Mouse (Mus musculus) midbrain, embryonic 15.5 days (tissue): ENCODE measurements around the gene D930048N14Rik. TPM values are rescaled to one million over a fixed set of nuclear protein-coding genes. Genes with fewer than 3 reads are reported as not detected.
"Not testable (repeated sequence)": the region's sequence is repeated elsewhere in the genome, so short reads cannot be mapped to it uniquely, and the experiment has no call there.

Source experiments
- ATAC-seq: fragments of 200-750 bp; cut with Nextera tagmentation; replicated peaks from 2 replicates; pipeline ENCODE4 v1.8.0; 2017; ENCODE audit warnings: moderate TSS enrichment
- H3K27ac ChIP-seq: fragments of 300-500 bp; sonication (generic); 2 replicates; pipeline ENCODE4 v1.5.1; 2015; ENCODE audit warnings: mild to moderate bottlenecking, inconsistent platforms
- H3K27me3 ChIP-seq: fragments of 300-500 bp; sonication (generic); replicated peaks from 2 replicates; pipeline ENCODE4 v1.6.1; 2015; ENCODE audit warnings: inconsistent platforms
- H3K36me3 ChIP-seq: fragments of 300-500 bp; sonication (generic); replicated peaks from 2 replicates; pipeline ENCODE4 v1.6.1; 2015; ENCODE audit warnings: inconsistent platforms
- H3K4me1 ChIP-seq: fragments of 300-500 bp; sonication (generic); 2 replicates; pipeline ENCODE4 v1.6.1; 2015; ENCODE audit warnings: inconsistent platforms
- H3K4me2 ChIP-seq: fragments of 300-500 bp; sonication (generic); 2 replicates; pipeline ENCODE4 v1.6.1; 2015; ENCODE audit warnings: inconsistent platforms, mild to moderate bottlenecking, moderate library complexity
- H3K4me3 ChIP-seq: fragments of 300-500 bp; sonication (generic); 2 replicates; pipeline ENCODE4 v1.5.1; 2015; ENCODE audit warnings: mild to moderate bottlenecking, inconsistent platforms
- H3K9ac ChIP-seq: fragments of 300-500 bp; sonication (generic); 2 replicates; pipeline ENCODE4 v1.6.1; 2015; ENCODE audit warnings: mild to moderate bottlenecking, inconsistent platforms
- H3K9me3 ChIP-seq: fragments of 300-500 bp; sonication (generic); 2 replicates; pipeline ENCODE4 v1.6.1; 2016; ENCODE audit warnings: inconsistent platforms
- WGBS: fragments of 180-500 bp; shearing (Covaris S2); methylation state at CpG from one replicate; pipeline ENCODE4 v1.1.7; 2015; ENCODE audit warnings: mixed read lengths; 5-methylcytosine and 5-hydroxymethylcytosine counted together
- polyA plus RNA-seq: library from polyadenylated mRNA; unstranded; fragments of >200 nt; fragmentation: Nextera tagmentation; extraction: Ambion mirVana; gene quantifications from 2 replicates; pipeline ENCODE4 v1.2.1, GENCODE M21; 2015

D930048N14Rik gene
- 0.91 and 0.94 TPM in 2 replicates for polyA plus RNA-seq

DNA sequence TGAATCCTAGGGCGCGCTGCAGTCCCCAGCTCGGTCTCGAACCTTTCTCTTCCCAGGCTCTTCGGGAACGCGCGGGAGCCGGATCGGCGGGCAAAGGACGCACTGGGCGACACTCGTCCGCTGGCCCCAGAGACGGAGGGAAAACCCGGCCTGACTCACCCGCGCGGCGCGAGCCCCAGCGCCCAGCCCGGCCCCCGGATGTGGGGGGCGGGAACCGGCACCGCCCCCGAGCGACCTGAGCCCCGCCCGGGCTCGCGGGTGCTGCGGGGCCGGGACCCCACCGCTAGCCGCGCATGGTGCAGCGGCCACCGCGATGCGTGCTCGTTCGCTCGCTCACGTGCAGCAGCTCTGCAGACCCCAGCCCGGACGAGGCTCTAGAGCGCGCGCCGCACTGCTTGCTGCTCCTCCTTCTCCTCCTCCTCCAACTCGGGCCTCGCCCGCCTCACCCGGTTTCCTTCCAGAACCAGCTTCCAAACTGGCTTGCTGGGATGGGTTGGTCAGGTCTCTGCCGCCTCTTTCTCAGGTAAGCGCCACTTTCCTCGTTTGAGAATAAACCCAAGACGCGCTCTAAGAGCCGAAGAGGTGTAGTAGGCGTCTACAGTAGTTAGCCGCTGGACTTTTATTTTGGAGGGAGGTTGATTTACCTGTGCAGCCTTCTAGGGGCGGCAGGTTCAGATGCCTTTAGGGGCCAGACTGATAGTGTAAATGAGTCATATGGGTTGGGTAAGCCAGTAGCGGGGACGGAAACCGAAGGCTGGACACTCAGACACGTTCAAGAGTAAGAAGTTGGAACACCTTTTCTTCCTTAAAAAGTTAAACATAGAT is at the start of gene D930048N14Rik, which contains the start of gene N4bp3:
D930048N14Rik (plus strand) TSS at position 264 of the 825 bp plus-strand sequence.
N4bp3 (minus strand) TSS at position 152 of the 825 bp plus-strand sequence.
- H3K27ac ChIP-seq = 0 out of 2 replicates have a peak within 1 kb of the TSS, but pooled peaks have one; percentile 15
- peak within 1 kb of the TSS; percentile 64 for H3K9ac ChIP-seq
- H3K36me3 ChIP-seq = no peaks in the 10 kb centered on the region
- 1% methylated on average over 69 of the region's 70 CpGs for WGBS
- no peaks in the 10 kb centered on the region for H3K9me3 ChIP-seq
- peak; percentile 84 for ATAC-seq
- H3K4me3 ChIP-seq = peak within 1 kb of the TSS; percentile 76
- H3K4me1 ChIP-seq = peaks cover 26% of the 10 kb centered on the region
- peak within 1 kb of the TSS; percentile 97 for H3K4me2 ChIP-seq
- peaks cover 14% of the 10 kb centered on the region for H3K27me3 ChIP-seq

GRCm38 (mm10) chr11:51602253-51602652 is 48.5 kb upstream of the D930048N14Rik start:
- Histone ChIP-seq H3K9me3 (no peaks in the 10 kb centered on the region), H3K36me3 (peaks cover 70% of the 10 kb centered on the region), H3K27ac (no peak overlapping the region), H3K4me1 (peaks cover 33% of the 10 kb centered on the region), H3K4me3 (no peak overlapping the region), H3K9ac (no peak overlapping the region), H3K27me3 (no peaks in the 10 kb centered on the region), H3K4me2 (no peak overlapping the region)
- ATAC-seq = no peak
- WGBS = 88% methylated on average over 3 of the region's 3 CpGs

GRCm38 (mm10) chr11:51605602-51606446 is 44.9 kb upstream of the D930048N14Rik start:
- H3K9ac ChIP-seq = peak overlapping the region; percentile 99
- H3K36me3 ChIP-seq = peaks cover 35% of the 10 kb centered on the region
- H3K27me3 ChIP-seq = no peaks in the 10 kb centered on the region
- under 1% methylated on average over 78 of the region's 81 CpGs for WGBS
- peak; percentile 62 for ATAC-seq
- H3K4me3 ChIP-seq = peak overlapping the region; percentile 90
- H3K27ac ChIP-seq = peak overlapping the region; percentile 97
- H3K4me1 ChIP-seq = peaks cover 38% of the 10 kb centered on the region
- H3K9me3 ChIP-seq = no peaks in the 10 kb centered on the region
- H3K4me2 ChIP-seq = peak overlapping the region; percentile 71

GRCm38 (mm10) chr11:51606447-51607095 is 44.2 kb upstream of the D930048N14Rik start, which contains the start of gene Hnrnpab:
TSS of gene Hnrnpab (minus strand) at chr11:51606847.
- H3K4me1 ChIP-seq = peaks cover 38% of the 10 kb centered on the region
- no peaks in the 10 kb centered on the region for H3K9me3 ChIP-seq
- peak within 1 kb of the TSS; percentile 97 for H3K27ac ChIP-seq
- under 1% methylated on average over 91 of the region's 91 CpGs for WGBS
- peak within 1 kb of the TSS; percentile 90 for H3K4me3 ChIP-seq
- peak; percentile 97 for ATAC-seq
- peaks cover 27% of the 10 kb centered on the region for H3K36me3 ChIP-seq
- peak within 1 kb of the TSS; percentile 71 for H3K4me2 ChIP-seq
- H3K27me3 ChIP-seq = no peaks in the 10 kb centered on the region
- H3K9ac ChIP-seq = peak within 1 kb of the TSS; percentile 99

GRCm38 (mm10) chr11:51607096-51607738 is 43.5 kb upstream of the D930048N14Rik start:
- peak overlapping the region; percentile 75 for H3K9ac ChIP-seq
- H3K27ac ChIP-seq = peak overlapping the region; percentile 97
- peaks cover 22% of the 10 kb centered on the region for H3K36me3 ChIP-seq
- peak overlapping the region; percentile 90 for H3K4me3 ChIP-seq
- no peaks in the 10 kb centered on the region for H3K27me3 ChIP-seq
- no peaks in the 10 kb centered on the region for H3K9me3 ChIP-seq
- H3K4me2 ChIP-seq = peak overlapping the region; percentile 68
- peak; percentile 75 for ATAC-seq
- H3K4me1 ChIP-seq = peaks cover 38% of the 10 kb centered on the region
- WGBS = 10% methylated on average over 15 of the region's 15 CpGs

- H3K4me2 ChIP-seq = no peak overlapping the region
- H3K9me3 ChIP-seq = no peaks in the 10 kb centered on the region
- ATAC-seq = no peak
- peaks cover 18% of the 10 kb centered on the region for H3K4me1 ChIP-seq
- 86% methylated on average over 3 of the region's 3 CpGs for WGBS
- no peak overlapping the region for H3K4me3 ChIP-seq
- H3K27ac ChIP-seq = no peak overlapping the region
- H3K27me3 ChIP-seq = no peaks in the 10 kb centered on the region
- no peak overlapping the region for H3K9ac ChIP-seq
- H3K36me3 ChIP-seq = peaks cover 2% of the 10 kb centered on the region; the same call in 1 of the 2 replicates
Observed at GRCm38 (mm10) chr11:51609266-51609909, 41.4 kb upstream of the D930048N14Rik start.

- H3K36me3 ChIP-seq, H3K9me3 ChIP-seq, H3K27ac ChIP-seq, H3K4me3 ChIP-seq, ATAC-seq, H3K27me3 ChIP-seq, H3K9ac ChIP-seq, H3K4me2 ChIP-seq: not testable (repeated sequence)
- WGBS = 87% methylated on average over 5 of the region's 5 CpGs
- H3K4me1 ChIP-seq = peaks cover 13% of the 10 kb centered on the region
Observed at GRCm38 (mm10) chr11:51609940-51610339, 40.8 kb upstream of the D930048N14Rik start.

DNA sequence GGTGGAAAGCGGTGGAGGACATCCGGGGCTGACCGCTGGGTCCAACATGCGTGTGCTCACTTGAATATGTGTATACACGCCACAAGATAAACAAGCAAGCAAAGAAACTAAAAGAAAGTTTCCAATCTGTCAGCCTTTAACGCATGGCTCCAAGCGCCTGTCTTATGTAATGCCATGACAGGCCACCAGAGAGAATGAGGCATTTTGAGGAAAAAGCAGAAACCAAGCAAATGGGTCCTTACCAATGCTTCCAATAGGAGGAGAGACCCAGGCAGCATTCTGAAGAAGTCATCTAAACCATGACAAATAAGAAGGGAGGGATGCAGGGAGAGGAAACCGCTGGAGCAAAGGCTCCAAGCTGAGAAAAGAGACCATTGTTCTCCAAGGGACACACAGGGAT is 36.5 kb upstream of the D930048N14Rik start:
- Histone ChIP-seq H3K9me3 (no peaks in the 10 kb centered on the region), H3K27ac (no peak overlapping the region), H3K4me3 (no peak overlapping the region), H3K27me3 (no peaks in the 10 kb centered on the region), H3K36me3 (no peaks in the 10 kb centered on the region), H3K9ac (no peak overlapping the region), H3K4me2 (no peak overlapping the region), H3K4me1 (peaks cover 12% of the 10 kb centered on the region)
- ATAC-seq = no peak
- 81% methylated on average over 8 of the region's 8 CpGs for WGBS

GRCm38 (mm10) chr11:51615129-51615528 is 35.6 kb upstream of the D930048N14Rik start:
- H3K27me3 ChIP-seq = no peaks in the 10 kb centered on the region
- H3K4me1 ChIP-seq = peaks cover 14% of the 10 kb centered on the region
- H3K4me3 ChIP-seq = peak overlapping the region; percentile 36
- H3K27ac ChIP-seq = 0 out of 2 replicates have a peak overlapping the region, but pooled peaks have one; percentile 42
- no peak for ATAC-seq
- no peaks in the 10 kb centered on the region for H3K36me3 ChIP-seq
- WGBS = 53% methylated on average over 7 of the region's 7 CpGs
- peak overlapping the region; percentile 67 for H3K4me2 ChIP-seq
- no peaks in the 10 kb centered on the region for H3K9me3 ChIP-seq
- H3K9ac ChIP-seq = peak overlapping the region; percentile 52

DNA sequence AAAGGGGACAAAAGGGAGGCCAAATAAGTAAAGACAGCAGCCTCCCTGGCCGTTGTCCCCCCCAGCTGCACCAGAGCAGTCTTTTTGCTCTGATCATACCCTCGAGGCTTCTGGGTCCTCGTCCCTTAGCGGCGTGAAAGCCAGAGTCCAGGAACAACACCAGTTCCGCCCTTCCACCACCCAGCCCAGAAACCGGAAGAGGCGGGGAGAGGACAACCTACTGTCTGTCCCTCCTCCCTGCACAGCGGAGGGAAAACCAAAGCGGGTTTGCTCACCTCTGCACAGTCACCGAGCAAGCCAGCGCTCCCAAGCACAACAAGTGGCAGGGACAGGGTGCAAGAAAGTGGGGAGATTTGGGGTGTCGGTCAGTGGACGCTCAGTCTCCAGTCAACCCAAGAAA is 35.2 kb upstream of the D930048N14Rik start:
- H3K4me3 ChIP-seq = peak overlapping the region; percentile 36
- no peaks in the 10 kb centered on the region for H3K36me3 ChIP-seq
- H3K27me3 ChIP-seq = no peaks in the 10 kb centered on the region
- WGBS = 3% methylated on average over 13 of the region's 14 CpGs
- peak overlapping the region; percentile 67 for H3K4me2 ChIP-seq
- no peak for ATAC-seq
- no peaks in the 10 kb centered on the region for H3K9me3 ChIP-seq
- peak overlapping the region; percentile 52 for H3K9ac ChIP-seq
- peaks cover 19% of the 10 kb centered on the region for H3K4me1 ChIP-seq
- 0 out of 2 replicates have a peak overlapping the region, but pooled peaks have one; percentile 42 for H3K27ac ChIP-seq

- not testable (repeated sequence) for H3K36me3 ChIP-seq, H3K9me3 ChIP-seq, H3K27me3 ChIP-seq, ATAC-seq, H3K27ac ChIP-seq
- 0 out of 2 replicates have a peak overlapping the region, but pooled peaks have one; percentile 52 for H3K9ac ChIP-seq
- peak overlapping the region; percentile 36; the same call in 1 of the 2 replicates for H3K4me3 ChIP-seq
- peak overlapping the region; percentile 67; the same call in 1 of the 2 replicates for H3K4me2 ChIP-seq
- 91% methylated on average over 7 of the region's 7 CpGs for whole genome bisulfite sequencing
- H3K4me1 ChIP-seq = peaks cover 24% of the 10 kb centered on the region
Observed at GRCm38 (mm10) chr11:51616113-51616512, 34.6 kb upstream of the D930048N14Rik start.
